Mouse (Mus musculus) lung, adult 2 months (tissue): ENCODE data around the gene Rps15a.

ENCODE experiments used
- CTCF ChIP-seq: fragments of 200-500 bp; IDR thresholded peaks from 2 replicates; pipeline ENCODE4 v1.5.1; 2011; ENCODE audit warnings: mild to moderate bottlenecking, low read length, control low read depth; ENCODE audit not compliant: insufficient read depth
- POLR2A ChIP-seq: fragments of 200-500 bp; IDR thresholded peaks from 2 replicates; pipeline ENCODE4 v1.6.1; 2011; ENCODE audit warnings: low read depth, mild to moderate bottlenecking, control low read depth, low read length, borderline replicate concordance; ENCODE audit errors: extremely low read depth

GRCm38 (mm10) chr7:118143123-118143522, 27.1 kb upstream of the Rps15a start:
- TF ChIP-seq CTCF (no peak), POLR2A (no peak)
